Mouse (Mus musculus) cerebellum, postnatal 14 days (tissue): Measurements from ENCODE around the gene Sgsm3.

Experiments
- DNase-seq, 2 experiments: peaks; one replicate each; pipeline ENCODE4 v3.0.0; 2021; ENCODE audit warnings: mixed read lengths in 2 of 2

The Sgsm3 gene

DNA sequence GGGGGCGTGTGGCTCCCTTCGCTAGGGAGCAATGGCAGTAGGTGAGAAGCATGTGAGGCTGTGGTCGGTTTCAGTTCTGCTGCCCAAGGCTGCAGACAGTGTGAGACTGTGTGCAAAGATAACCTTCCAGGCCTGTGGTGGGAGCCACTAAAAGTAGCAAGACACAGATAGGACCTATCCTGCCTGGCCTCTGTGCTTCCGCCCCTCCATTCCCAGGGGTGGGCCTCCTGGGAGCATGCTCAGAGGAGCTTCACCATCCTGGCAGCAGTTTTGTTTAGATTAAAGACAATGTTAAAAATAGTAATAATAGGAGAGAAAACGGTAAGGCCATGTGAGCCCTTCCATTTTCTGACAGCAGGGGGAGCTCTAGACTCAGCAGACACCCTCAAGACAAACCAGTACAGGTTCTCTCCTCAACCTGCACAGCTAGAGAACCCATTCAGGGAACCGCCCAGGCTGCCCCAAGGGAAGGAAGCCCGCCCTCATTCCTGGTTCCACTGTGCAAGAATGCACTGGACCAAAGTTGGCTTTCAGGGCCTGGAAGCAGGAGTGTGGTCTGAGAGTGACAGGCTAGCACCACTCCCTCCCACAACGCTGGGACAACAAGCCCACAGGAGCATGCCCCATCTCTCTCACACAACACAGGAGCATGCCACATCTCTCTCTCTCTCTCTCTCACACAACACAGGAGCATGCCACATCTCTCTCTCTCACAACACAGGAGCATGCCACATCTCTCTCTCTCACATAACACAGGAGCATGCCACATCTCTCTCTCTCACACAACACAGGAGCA is 50.0 kb downstream of the Sgsm3 start:
- peak; percentile 86 to 90 for DNase-seq

DNA sequence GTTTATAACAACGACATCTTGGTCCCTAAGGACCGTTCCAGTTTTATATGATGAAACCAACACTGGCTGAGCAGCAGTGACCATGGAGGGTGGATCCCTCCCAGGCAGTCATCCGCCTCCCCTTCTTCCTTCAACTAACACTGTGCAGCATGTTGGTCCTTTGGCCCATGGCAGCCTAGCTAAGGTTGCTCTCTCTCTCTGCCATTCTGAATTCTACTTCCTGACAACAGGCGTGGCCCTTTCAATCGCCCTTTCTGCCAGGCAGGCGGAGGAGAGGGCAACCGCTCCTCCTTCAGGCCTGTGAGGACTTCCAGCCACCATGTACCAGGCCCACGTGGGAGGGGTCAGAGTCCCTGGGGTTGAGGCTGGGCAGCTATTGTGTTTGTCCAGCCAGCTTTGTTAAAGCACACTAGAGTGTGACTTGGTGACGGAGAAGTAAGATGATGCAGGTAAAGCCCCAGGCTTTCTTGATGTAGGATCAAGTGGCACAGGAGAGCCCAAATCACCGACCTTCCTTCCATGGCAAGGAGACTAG is 53.4 kb downstream of the Sgsm3 start:
- no peak for DNase-seq

DNA sequence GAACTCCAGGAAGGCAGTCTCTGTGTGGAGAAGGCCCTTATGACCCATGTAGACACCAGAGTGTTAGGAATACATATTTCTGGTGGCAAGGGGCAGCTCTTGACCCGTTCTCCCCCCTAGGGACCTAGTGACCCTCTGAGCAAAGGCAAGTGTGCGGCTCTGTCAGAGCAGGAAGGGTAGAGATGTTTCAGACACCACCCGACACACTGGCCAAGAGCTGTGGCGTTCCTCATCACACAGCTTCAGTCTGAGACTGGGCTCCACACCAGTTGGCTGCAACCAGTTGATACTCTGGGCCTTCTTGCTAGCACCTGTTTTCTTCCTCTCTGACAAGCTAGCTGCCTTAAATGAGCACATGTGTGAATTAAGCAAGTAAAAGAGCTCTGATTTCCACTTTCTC is 54.0 kb downstream of the Sgsm3 start:
- DNase-seq, result no peak

DNA sequence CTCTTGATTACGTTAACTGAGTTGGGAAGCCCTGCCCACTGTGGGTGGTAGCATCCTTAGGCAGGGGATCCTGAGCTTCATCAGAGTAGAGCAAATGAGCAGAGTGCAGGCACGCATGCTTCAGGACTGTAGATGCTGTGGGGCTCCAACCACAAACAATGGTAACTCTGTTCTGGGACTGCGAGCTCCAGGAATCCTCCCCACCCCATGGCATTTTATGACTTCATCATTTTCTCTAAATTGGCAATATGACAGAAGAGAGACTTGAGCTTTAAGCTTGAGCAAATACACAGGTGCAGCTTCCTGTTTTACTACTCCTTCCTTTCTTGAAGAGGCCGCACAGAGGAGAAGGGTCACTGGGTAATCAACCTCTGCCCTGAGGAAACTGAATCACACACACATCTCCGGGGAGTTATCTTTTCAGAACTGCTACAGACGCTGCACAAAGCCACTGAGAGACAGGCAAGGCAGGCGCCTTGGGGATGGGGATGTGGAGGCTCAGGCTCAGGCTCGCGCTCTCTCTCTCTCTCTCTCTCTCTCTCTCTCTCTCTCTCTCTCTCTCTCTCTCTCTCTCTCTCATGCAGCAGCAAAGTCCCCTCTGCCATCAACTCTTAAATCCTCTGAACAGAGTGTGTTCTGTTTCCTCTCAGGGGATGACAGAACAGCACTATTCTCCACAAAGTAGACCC is 55.5 kb downstream of the Sgsm3 start:
- no peak for DNase-seq

DNA sequence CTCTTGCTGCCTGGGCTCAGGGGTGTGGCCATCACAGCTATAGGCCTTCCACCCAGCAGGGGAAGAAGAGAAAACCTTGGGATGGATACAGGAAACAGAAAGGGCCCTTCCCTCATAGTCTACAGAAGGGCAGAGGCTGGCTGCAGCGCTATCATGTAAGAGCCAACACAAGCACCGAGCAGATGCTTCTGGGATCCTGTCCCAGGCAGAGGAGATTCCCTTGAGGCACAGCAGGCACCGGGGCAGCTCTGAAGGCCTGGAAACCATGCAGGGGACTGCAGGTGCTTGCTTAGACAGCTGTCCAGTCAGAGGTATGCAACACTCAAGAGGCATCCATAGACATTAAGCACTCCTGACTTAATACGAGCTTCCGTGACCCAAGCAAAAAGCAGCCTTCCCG is 56.6 kb downstream of the Sgsm3 start:
- no peak for DNase-seq

DNA sequence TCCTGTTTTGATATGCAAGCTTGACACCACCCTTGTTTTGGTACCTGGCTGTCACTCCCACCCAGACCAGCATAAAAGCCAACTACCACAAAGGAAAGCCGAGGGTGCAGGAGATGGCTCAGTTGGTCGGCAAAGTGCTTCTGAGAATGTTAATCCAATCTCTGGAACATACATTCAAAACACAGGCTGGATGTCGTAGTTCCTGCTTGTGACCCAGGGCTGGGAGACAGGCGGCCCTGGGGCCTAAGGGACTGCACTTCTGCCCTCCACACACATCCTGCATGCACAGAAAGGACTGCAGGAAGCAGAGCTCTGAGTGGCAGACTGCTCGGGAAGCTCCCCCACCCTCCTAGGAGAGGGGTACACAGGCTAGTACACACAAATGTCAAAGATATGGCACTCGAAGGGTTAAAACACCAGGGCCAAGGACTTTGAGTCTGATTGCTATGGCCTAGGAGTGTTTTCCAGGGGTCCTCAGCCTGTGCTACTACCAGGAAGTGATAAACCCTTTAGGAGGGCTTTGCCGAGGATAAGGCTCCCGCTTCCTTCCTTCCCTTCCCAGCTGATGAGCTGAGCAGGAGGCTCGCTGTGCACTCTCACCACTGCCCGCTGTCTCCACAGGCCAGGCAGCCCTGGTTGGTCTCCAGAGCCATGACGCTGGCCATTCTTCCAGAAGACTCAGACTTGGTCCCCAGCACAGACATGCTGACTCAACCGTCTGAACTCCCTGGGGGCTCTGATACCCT is 58.0 kb downstream of the Sgsm3 start:
- no peak for DNase-seq

DNA sequence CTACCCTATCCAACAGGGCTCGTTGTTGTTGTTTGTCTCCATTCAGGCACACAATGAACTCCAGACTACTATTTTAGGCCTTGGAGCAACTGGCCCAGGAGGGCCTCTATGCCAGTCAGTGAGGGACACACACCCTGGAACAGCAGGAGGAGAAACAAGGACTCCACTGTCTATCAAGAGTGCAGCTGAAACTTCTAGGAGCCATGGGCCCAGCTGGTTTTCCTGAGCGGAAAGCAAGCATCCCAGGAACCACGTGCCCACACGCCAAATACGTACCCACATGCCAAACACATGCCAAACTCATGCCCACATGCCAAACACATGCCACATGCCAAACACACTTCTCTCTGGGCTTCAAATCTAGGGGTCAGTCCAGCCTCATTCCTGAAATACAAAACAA is 60.9 kb downstream of the Sgsm3 start:
- no peak for DNase-seq

DNA sequence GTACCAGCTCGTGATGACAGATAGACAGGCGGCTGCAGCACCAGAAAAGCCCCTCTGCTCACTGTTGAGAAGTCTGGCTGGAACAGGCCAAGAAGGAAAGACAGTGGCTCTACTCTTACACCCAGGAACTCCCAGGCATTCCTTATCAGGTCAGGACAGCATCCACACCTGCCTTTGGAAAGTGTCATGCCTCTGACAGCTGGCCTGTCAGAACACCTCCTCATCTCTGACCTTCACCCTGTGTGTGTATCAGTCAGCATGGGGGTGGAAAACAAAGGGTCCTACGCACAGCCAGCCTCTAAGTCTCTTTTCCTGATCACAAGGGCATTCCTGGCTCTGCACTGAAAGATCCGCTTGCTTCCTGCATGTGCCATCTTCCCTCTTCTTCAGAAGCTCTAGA is 64.2 kb downstream of the Sgsm3 start:
- DNase-seq, result no peak

DNA sequence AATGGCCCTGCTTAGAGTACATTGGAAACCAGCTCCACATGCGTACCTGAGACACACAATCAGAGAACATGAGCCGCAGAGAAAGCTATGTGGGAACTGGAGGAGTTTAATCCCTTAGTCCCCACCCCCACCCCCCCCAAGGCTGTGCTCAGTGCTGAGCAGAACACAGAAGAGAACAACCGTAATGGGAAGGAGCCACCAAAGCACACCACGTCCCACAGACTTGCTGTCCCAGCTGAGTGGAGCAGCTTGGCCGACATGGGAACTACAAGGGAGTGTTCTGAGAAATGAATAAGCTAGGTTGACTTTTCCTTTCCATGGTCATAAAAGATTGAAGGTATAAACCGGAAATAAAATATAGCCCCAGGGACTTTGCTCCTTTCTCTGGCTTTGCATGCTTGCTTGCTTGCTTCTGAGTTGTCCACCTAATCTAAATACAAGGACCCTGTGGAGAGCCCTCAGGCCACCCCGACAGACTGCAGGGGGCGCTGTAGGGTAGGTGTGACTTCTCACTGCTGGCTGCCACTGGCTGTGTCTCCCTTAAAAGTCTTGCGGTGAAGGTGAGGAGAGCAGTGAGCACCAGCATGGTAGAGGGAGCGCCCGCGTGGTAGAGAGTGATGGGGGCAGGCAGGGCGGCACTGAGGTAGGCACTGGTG is 64.8 kb downstream of the Sgsm3 start:
- peak in 1 of 2 experiments; percentile 44 for DNase-seq

DNA sequence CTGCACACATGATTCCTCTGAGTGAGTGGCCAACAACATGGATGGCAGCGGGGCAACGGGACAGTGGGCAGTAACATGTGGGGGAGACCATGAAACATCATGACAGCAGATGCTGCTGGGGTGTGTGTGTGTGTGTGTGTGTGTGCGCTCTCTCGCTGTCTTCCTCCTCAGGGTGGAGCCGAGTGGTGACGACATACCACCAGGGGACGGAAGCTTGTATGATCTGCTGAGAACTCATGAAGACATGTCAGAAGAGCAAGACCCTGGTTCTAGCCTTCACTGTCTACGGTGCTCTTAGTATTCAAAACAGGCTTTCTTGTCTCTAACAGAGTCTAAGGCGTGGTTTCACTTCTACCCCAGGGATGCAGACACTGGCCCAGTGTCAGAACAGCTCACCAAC is 66.9 kb downstream of the Sgsm3 start:
- DNase-seq, result no peak

DNA sequence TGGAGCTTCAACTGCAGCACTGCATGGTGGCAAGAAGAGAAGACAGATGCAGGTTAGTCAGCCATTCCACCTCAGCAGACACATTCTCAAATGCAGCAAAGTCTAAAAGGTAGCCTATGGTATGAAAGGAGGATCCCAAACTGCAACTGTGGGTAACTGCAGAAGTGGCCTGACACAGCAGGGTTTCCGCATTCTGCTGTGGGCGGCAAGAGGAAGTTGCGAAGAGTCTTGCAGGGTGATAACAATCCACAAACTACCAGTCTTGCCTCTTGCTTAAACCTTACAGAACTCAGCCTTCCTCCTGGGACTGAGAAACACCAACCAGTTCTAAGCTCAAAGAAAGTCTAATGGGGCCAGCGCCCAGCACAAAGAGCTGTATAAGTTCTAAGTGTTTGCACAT is 67.8 kb downstream of the Sgsm3 start:
- DNase-seq, result no peak

DNA sequence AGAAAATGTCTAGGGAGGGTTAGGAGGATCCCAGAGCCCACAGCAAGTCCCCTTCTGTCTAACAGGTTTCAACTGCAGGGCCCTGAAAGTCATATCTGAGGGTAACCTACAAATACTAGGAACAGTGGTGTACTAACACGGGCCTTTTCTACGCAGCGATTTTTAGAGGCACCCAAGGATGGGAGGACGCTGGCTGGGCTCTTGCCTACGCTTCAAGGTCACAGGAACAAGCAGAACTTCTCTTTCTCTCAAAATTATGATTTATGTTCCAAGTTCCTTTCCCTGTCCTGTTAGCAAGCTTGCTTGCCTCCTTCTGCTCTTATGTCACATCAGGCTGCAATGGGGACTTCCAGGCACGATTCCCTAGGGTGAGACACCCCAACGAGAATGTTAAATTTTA is 68.5 kb downstream of the Sgsm3 start:
- no peak for DNase-seq

DNA sequence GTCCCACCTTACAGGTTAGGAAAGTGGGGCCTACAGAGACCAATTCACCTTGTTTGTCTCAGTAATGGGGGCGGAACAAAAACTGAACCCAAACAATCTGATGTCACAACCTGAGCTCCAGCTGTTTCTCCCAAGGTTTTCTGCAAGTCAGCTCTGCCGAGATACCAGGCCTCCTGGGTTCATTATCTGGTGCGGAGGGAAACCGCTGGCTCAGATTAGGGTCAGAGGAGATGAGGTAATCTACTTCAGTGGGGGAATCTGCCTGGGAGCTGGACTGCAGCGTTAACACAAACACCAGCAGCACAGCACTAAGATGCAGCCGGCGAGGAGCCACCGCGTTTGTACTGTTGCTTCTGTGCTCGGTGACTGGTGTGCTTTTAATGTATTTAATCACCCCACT is 69.9 kb downstream of the Sgsm3 start:
- DNase-seq, result no peak

DNA sequence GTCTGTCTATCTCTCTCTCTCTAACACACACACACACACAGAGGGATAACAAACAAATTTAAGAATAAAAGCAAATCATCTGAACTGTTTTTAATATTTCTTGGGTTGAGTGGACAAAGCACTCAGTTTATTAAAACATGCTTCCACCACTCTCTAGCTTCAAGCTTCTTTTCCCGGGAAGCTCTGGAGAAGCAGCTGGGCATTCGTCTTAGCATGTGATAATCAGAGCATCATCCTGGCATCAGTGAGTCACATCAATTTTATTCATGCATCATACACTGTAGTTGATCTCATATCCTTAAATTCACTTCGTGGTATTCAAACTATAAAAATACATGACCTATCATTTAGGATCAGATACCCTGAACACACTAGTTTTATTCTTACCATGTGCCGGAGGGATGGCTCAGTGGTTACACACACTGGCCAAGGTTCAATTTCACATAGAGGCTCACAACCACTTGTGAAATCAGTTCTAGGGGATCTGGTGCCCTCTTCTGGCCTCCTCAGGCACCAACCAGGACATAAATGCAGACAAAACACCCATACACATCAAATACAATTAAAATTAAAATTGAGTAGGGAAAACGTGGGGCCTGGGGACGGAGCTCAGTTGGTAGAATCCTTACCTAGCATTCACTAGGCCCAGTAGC is 72.0 kb downstream of the Sgsm3 start:
- DNase-seq, result peak; percentile 44 to 63

DNA sequence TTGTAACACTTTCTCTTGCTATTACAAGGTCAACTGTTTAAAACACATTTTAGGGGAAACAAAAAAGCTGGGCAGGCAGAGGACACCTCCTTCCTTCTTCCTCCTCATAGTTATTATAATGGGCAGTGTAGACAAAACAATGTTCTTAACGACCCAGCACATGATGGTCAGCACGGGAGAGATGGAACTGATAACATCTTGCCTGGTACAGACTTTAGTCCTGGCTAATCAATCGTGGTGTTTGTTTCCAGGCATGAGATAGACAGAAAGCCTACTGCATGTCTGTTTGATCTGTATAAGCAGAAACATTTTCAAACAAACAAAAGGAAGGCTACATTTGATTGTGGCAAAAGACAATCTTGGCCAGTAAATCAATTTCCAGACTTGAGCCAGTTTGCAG is 72.9 kb downstream of the Sgsm3 start:
- DNase-seq, result no peak

DNA sequence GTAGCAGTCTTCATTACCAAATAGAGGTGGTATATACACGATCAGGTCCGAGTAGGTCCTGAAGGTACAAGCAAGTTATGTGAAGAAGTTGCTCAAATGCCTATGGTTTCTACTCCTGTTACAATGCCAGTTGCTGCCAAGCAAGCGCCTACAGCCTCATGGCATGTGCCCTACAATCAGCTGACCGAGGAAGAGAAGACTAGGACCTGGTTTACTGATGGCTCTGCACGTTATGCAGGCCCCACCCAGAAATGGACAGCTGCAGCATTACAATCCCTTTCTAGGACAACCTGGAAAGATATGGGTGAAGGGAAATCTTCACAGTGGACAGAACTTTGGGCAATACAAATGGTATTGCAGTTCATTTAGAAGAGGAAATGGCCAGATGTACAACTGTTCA is 74.9 kb downstream of the Sgsm3 start:
- DNase-seq, result no peak

DNA sequence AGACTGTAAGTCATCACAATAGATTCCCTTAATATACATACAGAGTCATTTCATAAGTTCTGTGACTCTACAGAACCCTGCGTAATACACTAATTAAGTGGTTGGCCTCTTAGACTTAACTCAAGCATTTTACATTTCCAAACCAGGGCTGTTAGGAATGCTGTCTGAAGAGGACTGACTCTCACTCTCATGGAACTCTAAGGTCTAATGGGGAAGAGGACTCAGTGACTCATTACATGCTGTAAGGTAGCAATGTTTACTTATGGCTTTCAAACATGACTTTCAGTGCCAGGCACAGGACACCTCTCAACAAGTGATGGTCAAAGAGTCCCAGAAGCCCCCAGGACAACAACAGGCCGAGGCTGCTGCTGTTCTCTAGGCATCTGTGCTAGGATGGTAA is 77.9 kb downstream of the Sgsm3 start:
- no peak for DNase-seq

DNA sequence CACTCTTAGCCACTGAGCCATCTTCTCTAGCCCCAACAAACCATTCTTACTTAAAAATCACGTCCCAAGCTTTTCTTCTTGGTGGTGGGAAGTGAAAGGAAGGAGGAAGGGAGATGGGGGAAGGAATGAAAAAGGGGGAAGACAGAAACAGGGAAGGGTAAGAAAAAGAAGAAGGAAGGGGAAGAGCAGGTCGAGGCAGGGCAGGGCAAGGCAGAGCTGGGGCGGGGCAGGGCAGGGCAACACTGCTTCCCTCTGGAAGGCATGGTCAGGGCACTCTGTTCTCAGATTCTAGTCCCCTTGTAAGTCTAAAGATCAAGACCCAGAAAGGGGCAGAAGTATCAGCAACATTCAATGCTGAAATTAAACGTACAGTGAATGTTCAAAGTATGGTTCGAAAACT is 80.2 kb downstream of the Sgsm3 start:
- DNase-seq, result no peak

DNA sequence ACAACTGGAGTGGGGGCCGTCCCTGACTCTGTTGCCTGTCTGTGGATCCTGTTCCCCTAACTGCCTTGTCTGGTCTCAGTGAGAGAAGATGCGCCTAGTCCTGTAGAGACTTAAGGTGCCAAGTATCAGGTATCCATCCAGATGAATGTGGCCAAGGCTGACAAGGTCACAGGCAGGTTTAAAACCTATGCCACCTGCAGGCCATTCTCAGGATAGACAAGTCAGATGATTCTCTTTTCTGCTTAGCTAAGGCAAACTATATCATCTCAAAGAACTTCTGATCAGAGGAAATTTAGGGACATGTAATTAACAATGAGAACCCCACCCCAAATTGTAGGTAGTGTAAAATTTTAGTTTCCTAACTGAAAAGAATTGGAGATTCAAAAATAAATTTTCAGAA is 83.4 kb downstream of the Sgsm3 start:
- no peak for DNase-seq
